Mouse (Mus musculus) left cerebral cortex, postnatal 4 days (tissue): ENCODE data around the gene Obscn. TPM values are rescaled to one million over a fixed set of nuclear protein-coding genes. Genes with fewer than 3 reads are reported as not detected.
"Not testable (repeated sequence)": the region's sequence is repeated elsewhere in the genome, so short reads cannot be mapped to it uniquely, and the experiment has no call there.

Source experiments
- DNase-seq: peaks from one replicate; pipeline ENCODE4 v3.0.0-alpha.2; 2022
- intact Hi-C: fragments of 180-260 bp; cut with DNase I; formaldehyde crosslinking; loops from one replicate; pipeline ENCODE4 v1.15.1; 2025
- total RNA-seq, 2 experiments: library from RNA; stranded (reverse); gene quantifications; 2 replicates each; pipeline ENCODE4 v1.2.3; 2021

The Obscn gene
- total RNA-seq, 2 experiments from 2014 or later, result 4.4 to 4.7 TPM

DNA sequence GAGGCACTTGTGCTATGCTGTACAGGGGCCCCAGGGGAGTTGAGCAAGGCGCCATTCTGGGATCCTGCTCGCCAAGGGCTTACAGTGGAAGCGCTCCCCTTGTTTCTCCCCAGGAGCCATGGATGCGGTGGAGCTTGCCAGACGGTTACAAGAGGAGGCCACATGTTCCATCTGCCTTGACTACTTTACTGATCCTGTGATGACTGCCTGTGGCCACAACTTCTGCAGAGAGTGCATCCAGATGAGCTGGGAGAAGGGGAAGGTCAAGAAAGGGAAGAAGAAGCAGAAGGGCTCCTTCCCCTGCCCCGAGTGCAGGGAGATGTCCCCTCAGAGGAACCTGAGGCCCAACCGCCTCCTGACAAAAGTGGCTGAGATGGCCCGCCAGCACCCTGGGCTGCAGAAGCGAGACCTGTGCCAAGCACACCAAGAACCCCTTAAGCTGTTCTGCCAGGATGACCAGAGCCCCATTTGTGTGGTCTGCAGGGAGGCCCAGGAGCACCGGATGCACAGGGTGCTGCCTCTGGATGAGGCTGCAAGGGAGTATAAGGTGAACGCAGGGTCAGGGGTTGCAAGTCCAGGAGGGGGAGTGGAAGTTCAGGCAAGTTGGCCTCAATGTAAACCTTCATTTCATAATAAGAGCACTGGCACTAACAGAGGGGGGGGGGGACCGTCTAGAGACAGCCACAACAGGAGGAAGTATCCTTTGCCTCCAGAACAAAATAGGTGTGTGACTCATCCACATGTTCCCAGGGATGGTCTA, 171.0 kb downstream of the Obscn start:
- intact Hi-C loops, result loop anchor here (10.0 kb wide), 1 partner anchor 330 kb away; the partner anchor contains the start of gene Wnt3a

DNA sequence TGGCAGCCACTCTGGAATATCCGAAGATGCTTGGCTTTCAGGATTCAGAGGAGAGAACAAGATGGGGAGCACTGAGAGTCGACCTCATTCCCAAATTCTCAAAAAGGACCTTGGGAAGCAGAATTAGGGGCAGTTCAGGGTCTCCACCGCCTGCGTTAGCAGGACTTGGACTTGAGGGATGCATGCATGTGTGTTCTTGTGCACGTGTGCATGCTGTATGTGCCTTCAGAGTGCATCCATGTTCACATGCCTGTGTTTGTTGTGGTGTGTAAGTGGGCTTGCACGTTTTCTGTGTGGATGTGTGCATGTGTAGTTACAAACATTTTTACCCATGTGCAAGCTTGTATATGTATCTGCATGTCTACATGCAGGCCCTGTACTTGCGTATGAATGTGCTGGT, 172.0 kb downstream of the Obscn start:
- DNase-seq, result no peak
- intact Hi-C loops, result loop anchor here (10.0 kb wide), 1 partner anchor 331 kb away; the partner anchor contains the start of gene Wnt3a

More for the DNA sequence above, 171.0 kb downstream of the Obscn start:
- DNase-seq, result no peak

DNA sequence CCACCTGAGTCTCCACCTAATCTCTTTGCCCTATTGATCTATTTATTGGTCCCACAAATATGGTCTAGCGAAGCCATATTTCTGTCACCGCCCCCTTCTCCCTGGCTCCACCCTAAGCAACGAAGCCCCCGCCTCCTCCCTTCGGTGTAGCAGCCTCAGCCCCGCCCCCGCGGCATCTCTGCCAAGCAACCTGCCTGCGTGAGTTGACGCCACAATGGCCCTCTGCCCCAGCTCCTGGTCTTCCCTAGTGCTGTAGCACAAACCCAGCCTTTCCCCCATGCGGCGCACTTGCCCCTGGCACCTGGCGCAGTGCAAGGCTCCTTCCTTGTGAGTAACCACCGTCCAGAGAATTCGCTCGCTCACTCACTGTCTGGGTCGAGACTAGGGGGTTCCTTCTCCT, 172.7 kb downstream of the Obscn start:
- intact Hi-C loops, result loop anchor here (10.0 kb wide), 1 partner anchor 331 kb away; the partner anchor contains the start of gene Wnt3a
- peak; percentile 53 for DNase-seq

DNA sequence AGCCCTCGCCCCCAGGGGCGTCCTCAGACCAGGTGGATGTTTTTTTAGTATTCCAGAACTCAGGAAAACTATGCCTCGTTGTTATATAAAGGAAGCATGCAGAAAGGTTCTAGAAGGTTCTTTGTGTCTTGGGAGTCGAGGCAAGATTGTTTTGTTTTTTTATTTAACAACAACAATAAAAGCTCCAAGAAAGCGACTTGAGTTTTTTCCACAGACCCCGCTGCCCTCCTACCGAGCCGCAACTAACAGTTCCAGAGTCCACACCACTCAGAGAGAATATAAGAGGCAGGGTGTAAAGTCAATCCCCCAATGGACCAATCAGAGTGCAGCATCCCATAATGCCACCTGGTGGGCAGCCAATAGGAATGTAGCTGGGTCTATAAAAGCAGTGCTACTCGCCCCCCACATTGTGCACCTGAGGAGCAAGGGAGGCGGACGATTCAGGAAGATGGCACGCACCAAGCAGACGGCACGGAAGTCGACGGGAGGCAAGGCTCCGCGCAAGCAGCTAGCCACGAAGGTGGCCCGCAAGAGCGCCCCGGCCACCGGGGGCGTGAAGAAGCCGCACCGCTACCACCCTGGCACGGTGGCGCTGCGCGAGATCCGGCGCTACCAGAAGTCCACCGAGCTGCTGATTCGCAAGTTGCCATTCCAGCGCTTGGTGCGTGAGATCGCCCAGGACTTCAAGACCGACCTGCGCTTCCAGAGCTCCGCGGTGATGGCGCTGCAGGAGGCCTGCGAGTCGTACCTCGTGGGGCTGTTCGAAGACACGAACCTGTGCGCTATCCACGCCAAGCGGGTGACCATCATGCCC, 174.6 kb downstream of the Obscn start:
- intact Hi-C loops, result loop anchor here (10.0 kb wide), 1 partner anchor 333 kb away; the partner anchor contains the start of gene Wnt3a
- DNase-seq, result no peak

DNA sequence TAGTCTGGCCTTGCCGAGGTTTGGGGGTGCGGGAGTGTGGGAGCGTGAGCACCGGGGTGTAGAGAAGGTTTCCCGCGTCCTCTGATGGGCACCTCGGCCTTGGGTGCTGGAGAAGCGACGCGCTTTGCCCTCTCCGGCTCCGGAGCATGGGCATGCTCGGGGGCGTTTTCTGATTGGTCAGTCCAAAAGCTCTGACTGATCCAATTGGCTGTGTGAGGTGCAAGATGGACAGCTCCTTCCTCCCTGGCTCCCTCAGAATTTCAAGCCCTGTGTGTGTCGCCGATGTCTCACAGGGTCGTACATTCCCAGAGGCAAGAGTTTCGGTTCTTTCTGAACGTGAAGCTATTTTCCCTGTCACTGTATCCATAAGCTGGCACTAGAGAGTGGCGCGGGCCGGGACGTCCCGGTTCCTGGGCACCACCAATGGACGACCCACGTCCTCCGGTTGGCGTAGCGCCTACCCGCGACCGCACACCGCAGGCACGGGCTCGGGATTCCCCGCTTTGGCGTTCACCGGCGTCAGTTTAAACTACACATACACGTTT, 176.2 kb downstream of the Obscn start:
- intact Hi-C loops, result loop anchor here (10.0 kb wide), 2 partner anchors 245 to 335 kb away; partner anchors contain the start of genes 2310033P09Rik, Mrpl55 and Wnt3a
- peak; percentile 78 for DNase-seq

DNA sequence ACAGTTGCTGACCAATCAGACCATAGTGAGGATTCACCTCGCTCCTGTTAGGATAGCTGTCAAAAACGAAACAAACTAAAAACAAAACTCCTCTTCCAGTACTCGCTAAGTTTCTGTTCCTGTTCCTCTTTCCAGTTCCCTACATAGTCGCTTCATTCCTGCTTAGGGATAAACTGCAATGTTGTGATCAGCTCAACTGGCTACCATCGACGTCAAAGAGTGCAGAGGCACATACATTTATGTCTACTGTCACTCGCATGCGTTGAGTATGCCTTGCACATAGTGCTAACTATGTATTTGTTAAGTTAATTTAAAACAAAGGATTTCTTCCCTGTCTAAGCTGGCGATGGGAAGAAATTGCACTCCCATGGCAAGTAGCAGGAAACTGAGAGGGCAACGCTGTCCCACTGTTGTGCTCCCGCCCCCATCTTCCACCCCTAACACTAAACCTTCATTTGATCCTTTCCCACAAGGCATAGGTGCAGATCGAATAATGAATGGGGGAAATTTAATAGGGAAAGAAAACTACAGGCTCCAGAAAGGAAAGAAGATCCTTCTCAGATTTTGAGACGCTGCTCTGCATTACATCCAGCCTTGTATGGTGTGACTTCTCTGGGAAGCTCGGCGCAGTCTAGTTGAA, 176.9 kb downstream of the Obscn start:
- no peak for DNase-seq
- intact Hi-C loops, result loop anchor here (10.0 kb wide), 1 partner anchor 245 kb away; the partner anchor contains the start of genes 2310033P09Rik and Mrpl55

DNA sequence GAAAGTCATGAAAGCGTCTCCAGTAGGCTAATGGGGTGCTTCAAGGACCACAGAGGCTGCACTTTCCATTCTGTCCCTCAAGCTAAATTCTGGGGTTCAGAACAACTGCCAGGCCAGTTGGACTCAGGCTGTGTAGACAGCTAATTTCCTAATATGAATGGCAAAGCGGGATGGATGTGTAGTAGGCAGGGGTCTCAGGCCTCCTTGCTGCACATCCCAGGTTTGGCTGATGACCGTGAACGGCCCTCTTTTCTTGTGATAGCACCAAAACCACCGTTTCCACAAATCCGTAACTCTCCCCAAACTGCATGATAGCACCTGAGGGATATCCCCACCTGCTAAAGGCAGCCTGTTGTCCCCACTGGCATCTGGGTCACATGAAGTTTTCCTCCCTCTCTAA, 177.7 kb downstream of the Obscn start:
- intact Hi-C loops, result loop anchor here (10.0 kb wide), 1 partner anchor 246 kb away; the partner anchor contains the start of genes 2310033P09Rik and Mrpl55
- no peak for DNase-seq

DNA sequence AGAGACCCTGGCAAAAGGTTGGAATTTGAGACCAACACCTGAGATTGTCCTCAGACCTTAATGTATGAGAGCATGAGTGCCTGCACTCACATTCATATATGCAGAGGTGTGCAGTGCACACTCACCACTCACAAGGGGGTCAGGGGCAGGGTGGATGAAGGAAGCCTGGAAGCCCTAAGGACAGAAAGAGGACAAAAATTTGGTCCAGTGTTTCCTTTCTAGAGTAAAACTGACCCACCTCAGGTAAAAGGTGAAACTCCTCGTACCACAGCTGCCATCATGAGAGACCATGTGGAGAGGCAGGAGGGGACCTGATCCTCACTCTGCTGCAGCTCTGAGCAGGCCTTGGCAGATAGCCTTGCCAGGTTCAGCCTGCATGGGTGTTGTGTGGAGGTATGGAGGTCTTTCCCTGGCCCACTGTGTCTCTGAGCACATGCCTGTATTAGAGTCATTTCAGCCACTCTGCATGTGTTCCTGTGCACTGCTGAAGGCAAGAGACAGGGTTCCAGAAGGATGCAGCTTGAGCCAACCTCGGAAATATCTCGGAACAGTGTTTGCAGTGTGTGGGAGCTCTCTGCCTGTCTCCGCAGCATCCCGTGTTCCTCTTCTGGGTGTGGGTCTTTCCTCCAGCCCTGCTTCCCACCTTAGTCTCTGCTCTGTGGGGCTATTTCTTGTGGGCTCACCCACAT, 178.8 kb downstream of the Obscn start:
- intact Hi-C loops, result loop anchor here (10.0 kb wide), 1 partner anchor 247 kb away; the partner anchor contains the start of genes 2310033P09Rik and Mrpl55
- no peak for DNase-seq

DNA sequence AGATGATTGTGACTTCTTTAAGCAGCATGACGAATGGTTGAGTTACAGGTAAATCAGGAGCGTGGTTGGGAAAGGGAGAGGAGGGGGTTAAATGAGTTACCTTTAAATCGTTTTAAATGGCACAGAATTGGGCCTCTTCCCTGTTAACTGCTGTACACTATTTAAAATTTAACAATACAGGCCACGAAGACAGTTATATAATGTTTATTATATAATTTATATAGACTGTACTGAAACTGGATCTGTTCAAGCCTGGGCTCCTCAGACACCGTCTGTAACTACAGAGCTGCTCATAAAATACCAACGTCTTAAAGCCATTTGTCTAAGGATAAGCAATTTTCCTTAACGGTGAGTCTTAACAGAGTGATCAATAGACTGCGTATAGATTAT, 180.3 kb downstream of the Obscn start:
- intact Hi-C loops, result loop anchor here (10.0 kb wide), 1 partner anchor 249 kb away; the partner anchor contains the start of genes 2310033P09Rik and Mrpl55
- DNase-seq, result no peak

DNA sequence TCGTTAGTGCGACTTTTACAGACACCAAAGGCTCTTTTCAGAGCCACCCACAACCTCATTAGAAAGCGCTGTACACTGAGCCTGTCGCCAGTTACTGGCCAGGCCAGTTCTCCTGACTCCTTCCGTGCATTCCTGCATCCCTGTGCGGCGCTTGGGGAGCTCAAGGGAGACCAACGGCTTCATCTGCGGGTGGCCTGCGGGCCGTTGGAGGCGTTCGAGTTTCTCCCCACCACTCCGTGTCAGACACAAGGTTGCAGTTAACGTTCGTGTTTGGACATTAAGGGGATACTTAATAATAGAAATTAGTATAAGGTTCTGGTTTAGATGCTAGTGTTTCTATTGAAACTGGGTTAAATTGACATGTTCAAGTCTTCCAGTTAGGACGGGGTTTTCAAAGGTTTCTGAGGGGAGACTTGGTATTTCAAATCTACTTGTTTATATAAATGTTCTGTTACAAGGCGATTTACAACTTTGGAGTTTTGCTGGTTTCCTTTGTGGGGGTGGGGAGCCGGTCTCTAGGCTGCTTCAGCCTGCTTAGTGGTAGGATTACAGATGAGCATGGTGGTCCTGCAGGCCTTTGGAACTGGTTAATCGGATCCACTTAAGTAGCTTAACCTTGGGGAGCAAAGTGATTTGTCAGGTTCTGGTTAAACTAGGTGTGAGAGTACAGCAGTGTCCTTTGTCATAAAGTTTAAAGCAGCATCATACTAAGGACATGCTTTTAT, 180.9 kb downstream of the Obscn start:
- DNase-seq, result no peak
- intact Hi-C loops, result loop anchor here (10.0 kb wide), 1 partner anchor 249 kb away; the partner anchor contains the start of genes 2310033P09Rik and Mrpl55

DNA sequence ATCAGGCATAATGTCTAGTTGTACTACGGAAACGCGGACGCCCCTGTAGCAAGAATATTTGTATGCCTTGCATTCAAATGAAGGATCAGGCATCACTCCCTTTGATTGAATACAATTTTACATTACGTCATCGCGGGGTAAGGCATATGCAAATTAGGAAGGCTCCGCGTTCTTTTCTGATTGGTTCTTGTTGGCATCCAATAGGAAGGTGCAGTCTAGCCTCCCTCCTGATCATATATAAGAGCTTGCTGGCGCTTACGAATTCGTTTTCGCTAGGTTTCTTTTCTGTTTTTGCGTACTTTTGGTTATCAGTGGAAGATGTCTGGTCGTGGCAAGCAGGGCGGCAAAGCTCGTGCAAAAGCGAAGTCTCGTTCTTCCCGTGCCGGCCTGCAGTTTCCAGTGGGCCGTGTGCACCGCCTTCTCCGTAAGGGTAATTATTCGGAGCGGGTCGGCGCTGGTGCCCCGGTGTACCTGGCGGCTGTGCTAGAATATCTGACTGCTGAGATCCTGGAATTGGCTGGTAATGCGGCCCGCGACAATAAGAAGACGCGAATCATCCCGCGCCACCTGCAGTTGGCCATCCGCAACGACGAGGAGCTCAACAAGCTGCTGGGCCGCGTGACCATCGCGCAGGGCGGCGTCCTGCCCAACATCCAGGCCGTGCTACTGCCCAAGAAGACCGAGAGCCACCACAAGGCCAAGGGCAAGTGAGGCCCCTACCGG, 181.6 kb downstream of the Obscn start, which contains the start of the genes Hist3h2a and Trim17:
Gene Hist3h2a, plus strand, starts transcription at position 266 of the 723 bp plus-strand sequence.
Gene Trim17, plus strand, starts transcription at position 266 of the 723 bp plus-strand sequence.
- intact Hi-C loops, result loop anchor here (10.0 kb wide), 1 partner anchor 250 kb away; the partner anchor contains the start of genes 2310033P09Rik and Mrpl55
- peak; percentile 89 for DNase-seq

DNA sequence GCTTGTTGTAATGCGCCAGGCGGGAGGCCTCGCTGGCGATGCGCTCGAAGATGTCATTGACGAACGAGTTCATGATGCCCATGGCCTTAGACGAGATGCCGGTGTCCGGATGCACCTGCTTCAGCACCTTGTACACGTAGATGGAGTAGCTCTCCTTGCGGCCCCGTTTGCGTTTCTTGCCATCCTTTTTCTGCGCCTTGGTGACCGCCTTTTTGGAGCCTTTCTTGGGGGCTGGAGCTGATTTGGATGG, 182.1 kb downstream of the Obscn start:
- not testable (repeated sequence) for DNase-seq
- intact Hi-C loops, result loop anchor here (10.0 kb wide), 1 partner anchor 251 kb away; the partner anchor contains the start of genes 2310033P09Rik and Mrpl55

DNA sequence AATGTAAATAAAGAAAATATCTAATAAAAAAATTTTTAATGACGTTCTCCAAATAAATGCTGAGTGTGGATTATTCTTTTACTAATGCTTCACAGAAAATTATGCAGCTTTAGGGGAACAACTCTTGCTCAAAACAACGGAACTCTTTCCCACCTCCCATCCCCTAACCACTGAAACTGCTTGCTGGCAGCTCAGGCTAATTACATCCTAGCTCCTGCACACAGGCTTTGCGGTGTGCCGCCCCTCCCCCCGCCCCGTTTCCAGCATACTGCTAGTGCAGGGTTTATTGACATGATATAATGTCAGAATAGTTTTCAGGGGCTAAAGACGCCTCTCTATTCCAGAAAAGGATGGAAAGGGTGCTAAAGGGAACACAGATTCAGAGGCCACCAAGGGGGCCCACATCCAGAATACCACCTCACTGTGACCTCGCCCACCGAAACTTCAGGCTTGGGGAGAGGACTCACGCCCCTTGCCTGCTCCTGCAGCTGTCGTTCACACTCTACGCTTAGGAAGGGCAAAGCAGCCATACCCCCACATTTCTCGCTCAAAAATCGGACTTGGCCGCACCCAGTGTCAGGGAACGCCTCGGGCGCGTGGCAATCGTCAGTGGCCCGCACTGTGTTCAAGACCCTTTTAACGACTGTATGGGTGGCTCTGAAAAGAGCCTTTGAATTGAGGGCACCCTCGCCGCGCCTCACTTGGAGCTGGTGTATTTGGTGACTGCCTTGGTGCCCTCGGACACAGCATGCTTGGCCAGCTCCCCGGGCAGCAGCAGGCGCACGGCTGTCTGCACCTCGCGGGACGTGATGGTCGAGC, 182.6 kb downstream of the Obscn start:
- intact Hi-C loops, result loop anchor here (10.0 kb wide), 1 partner anchor 251 kb away; the partner anchor contains the start of genes 2310033P09Rik and Mrpl55
- DNase-seq, result peak; percentile 52

DNA sequence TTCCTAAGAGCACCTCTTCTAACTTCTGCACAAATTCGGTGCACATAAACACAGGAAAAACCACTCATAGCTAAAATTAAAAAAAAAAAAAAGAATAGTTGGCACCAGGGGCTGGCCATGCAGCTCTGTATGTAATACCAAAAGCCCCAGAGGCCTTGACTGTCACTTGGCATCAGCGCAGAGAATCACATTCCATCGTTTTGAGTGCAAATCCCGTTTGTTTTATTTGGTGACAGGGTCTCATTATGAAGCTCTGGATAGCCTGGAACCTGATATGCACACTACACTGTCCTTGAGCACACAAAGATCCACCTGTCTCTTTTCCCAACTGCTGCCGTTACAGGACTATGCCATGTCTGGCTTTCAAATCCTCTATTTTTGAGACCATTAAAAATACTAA, 185.0 kb downstream of the Obscn start:
- DNase-seq, result no peak
- intact Hi-C loops, result loop anchor here (10.0 kb wide), 1 partner anchor 254 kb away; the partner anchor contains the start of genes 2310033P09Rik and Mrpl55

DNA sequence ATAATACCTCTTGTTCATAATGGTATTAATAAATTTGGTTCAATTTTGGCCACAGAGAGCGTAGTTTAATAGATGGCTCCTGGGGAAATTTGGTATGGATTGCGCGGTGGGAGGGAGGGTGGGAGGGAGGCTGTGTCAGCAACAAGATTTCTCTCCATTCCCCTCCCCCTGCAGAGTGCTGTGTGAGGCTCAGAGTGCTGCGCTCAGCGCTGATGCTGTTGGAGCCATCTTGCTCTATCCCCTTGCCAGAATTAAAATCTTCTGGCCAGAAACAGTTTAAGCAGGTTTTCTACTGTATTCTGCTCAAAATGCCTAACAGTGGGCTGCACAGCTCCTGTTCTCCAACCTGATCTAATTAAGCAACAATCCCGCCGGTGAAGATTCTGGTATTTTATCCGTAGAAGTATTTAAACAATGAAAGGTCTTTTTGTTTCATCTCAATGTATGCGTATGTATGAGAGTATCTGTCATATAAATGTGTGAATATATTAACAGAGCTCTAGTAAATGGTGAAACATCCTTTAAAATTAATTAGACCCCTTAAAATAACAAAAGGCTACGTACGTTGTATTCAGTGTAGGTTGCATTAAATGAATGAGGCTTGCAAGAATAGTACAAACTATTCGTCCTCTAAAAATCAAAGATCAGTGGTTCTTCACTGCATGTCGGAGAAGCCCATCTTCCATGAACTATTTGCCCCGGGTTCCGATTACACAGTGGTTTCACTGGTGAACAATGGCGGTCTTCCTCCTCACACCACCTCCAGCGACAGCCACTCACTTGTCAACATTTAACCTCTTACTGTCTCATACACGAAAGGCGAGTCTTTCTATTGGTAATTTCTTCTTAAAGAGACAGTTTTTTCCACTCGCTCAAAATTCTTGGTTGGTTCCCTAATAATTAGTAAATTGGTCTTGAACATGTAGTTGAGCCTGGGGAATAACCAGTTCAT, 186.4 kb downstream of the Obscn start:
- intact Hi-C loops, result loop anchor here (10.0 kb wide), 1 partner anchor 255 kb away; the partner anchor contains the start of genes 2310033P09Rik and Mrpl55
- peak; percentile 78 for DNase-seq
